Mouse (Mus musculus) ES-E14 (cell line): Measurements from ENCODE around the gene Mrap2. TPM values are rescaled to one million over a fixed set of nuclear protein-coding genes. Genes with fewer than 3 reads are reported as not detected.

Experiments used
- DNase-seq: peaks from one replicate; pipeline ENCODE4 v3.0.0-alpha.2; 2013; ENCODE audit warnings: low read depth, low spot score
- H3K27ac ChIP-seq: 2 replicates; pipeline ENCODE4 v1.5.1; 2012; ENCODE audit warnings: low read depth, mild to moderate bottlenecking, low read length, moderate library complexity, mixed read lengths; ENCODE audit not compliant: poor library complexity, insufficient read depth, severe bottlenecking
- H3K36me3 ChIP-seq: 2 replicates; pipeline ENCODE4 v1.6.1; 2012; ENCODE audit warnings: mild to moderate bottlenecking, low read length, moderate library complexity, mixed read lengths; ENCODE audit not compliant: control insufficient read depth, poor library complexity, insufficient read depth, severe bottlenecking
- H3K4me1 ChIP-seq, 2 experiments: fragments of 150-350 bp in 1 of 2; sonication (generic) in 1 of 2; 2 replicates each; pipeline ENCODE4 v1.6.1; 2012; ENCODE audit warnings: low read length in 2 of 2, mild to moderate bottlenecking in 1 of 2, mixed read lengths in 1 of 2; ENCODE audit not compliant: control insufficient read depth in 2 of 2, insufficient read depth in 2 of 2, poor library complexity in 1 of 2
- H3K4me3 ChIP-seq, 2 experiments: fragments of 150-350 bp in 1 of 2; sonication (generic) in 1 of 2; 2 replicates each; pipeline ENCODE4 v1.5.1; 2012; ENCODE audit warnings: low read length in 2 of 2, low read depth in 1 of 2, mild to moderate bottlenecking in 1 of 2, mixed read lengths in 1 of 2; ENCODE audit not compliant: insufficient read depth in 1 of 2, poor library complexity in 1 of 2, severe bottlenecking in 1 of 2
- H3K9ac ChIP-seq: 2 replicates; pipeline ENCODE4 v1.6.1; 2012; ENCODE audit warnings: low read depth, mild to moderate bottlenecking, low read length, mixed read lengths; ENCODE audit not compliant: poor library complexity, insufficient read depth, severe bottlenecking
- H3K9me3 ChIP-seq: fragments of 150-350 bp; sonication (generic); 2 replicates; pipeline ENCODE4 v1.6.1; 2012; ENCODE audit warnings: low read depth, mild to moderate bottlenecking, low read length; ENCODE audit not compliant: control insufficient read depth, insufficient read depth
- CHD2 ChIP-seq: IDR thresholded peaks from 2 replicates; pipeline ENCODE4 v1.6.1; 2014; ENCODE audit warnings: mild to moderate bottlenecking, low read depth, low read length, inconsistent platforms
- HCFC1 ChIP-seq: IDR thresholded peaks from 2 replicates; pipeline ENCODE4 v1.6.1; 2012; ENCODE audit warnings: low read length, inconsistent platforms, borderline replicate concordance; ENCODE audit not compliant: insufficient read depth
- MAFK ChIP-seq: IDR thresholded peaks from 2 replicates; pipeline ENCODE4 v1.6.1; 2014; ENCODE audit warnings: mild to moderate bottlenecking, low read depth, low read length, inconsistent platforms; ENCODE audit not compliant: insufficient read depth
- ZC3H11A ChIP-seq: IDR thresholded peaks from 2 replicates; pipeline ENCODE4 v1.6.1; 2012; ENCODE audit warnings: low read depth, mild to moderate bottlenecking, inconsistent platforms, low read length, borderline replicate concordance
- ZNF384 ChIP-seq: IDR thresholded peaks from 2 replicates; pipeline ENCODE4 v1.6.1; 2012; ENCODE audit warnings: low read depth, low read length, inconsistent platforms
- in situ Hi-C, 2 experiments: fragments of 600-800 bp; cut with MboI; formaldehyde crosslinking; loops; one replicate each; pipeline ENCODE4 v1.15.1; 2025; ENCODE audit warnings: low sequenced_read_pairs in 2 of 2, inconsistent platforms in 1 of 2; ENCODE audit not compliant: unreplicated experiment in 2 of 2
- total RNA-seq: library from RNA; depleted of rRNA; stranded (reverse); fragments of 300-350 nt; gene quantifications from 2 replicates; pipeline ENCODE4 v1.2.3, GENCODE M21; 2012

The Mrap2 gene
- total RNA-seq, 1 experiment, result not detected

DNA sequence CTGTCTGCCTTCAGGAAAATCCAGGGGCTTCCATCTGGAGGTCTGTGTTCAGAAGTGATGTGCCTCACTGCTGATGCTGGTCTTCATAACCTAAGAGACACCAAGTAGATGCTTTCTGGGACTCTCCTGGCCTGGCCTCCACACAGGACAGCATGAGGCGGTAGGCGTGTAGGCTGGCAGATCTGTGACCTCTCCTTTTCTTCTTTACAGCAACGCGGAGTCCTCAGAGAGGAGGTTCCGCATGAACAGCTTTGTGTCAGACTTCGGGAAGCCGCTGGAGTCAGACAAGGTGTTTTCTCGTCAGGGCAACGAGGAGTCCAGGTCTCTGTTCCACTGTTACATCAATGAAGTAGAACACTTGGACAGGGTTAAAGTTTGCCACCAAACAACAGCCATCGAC lies 38.1 kb downstream of the Mrap2 start:
- no peak overlapping the region for H3K4me3 ChIP-seq
- H3K4me1 ChIP-seq, result no peaks in the 10 kb centered on the region
- DNase-seq, result no peak
- TF ChIP-seq MAFK (no peak), HCFC1 (no peak), ZC3H11A (no peak), ZNF384 (no peak), CHD2 (no peak)
- in situ Hi-C loops, result no loop called here
- no peaks in the 10 kb centered on the region for H3K36me3 ChIP-seq
- H3K9ac ChIP-seq, result no peak overlapping the region
- no peaks in the 10 kb centered on the region for H3K9me3 ChIP-seq
- no peak overlapping the region for H3K27ac ChIP-seq

DNA sequence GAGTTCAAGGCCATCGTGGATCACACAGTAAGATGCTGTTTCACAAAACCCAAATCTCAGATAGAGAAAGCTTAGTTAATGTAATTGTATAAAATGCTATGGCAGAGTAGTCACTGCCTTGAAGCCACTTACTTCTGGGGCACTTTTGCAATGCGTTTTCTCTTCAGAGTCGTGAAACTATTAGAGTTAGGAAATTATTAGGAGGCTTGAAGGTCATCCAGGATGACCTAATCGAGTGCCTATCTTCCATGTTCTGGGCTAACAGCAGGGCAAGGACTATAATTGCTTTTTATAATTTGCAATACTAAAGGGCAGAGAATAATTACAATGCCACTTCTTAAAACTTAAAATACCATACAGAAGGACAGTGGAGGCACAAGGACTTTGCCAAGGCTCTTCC lies 43.2 kb downstream of the Mrap2 start:
- Histone ChIP-seq H3K4me3 (no peak overlapping the region), H3K36me3 (peaks cover 3% of the 10 kb centered on the region), H3K4me1 (no peaks in the 10 kb centered on the region), H3K27ac (no peak overlapping the region), H3K9ac (no peak overlapping the region), H3K9me3 (peaks cover 3% of the 10 kb centered on the region; the same call in 1 of the 2 replicates)
- DNase-seq, result no peak
- no peak for TF ChIP-seq HCFC1
- in situ Hi-C loops, result no loop called here

DNA sequence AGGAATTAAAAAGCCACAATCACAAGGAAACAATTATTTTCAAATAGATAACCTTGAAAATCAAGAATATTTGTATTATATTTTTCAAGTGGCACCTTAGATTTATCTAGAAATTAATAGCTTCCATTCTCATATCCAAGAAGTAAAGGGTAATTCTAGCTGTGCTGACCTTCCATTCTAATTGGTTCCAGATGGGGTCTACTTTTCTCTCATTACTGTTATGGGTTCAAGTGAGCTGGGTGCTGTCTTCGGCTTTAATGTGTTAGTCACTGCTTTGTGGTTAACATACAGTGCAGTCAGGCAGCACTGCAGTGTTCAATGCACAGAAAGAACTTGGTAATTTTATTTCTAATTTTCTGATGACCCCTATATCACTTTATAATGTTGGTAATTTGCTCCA lies 49.6 kb downstream of the Mrap2 start:
- no peak for DNase-seq
- Histone ChIP-seq H3K4me1 (no peaks in the 10 kb centered on the region), H3K4me3 (no peak overlapping the region), H3K9ac (no peak overlapping the region), H3K9me3 (peaks cover 8% of the 10 kb centered on the region; the same call in 1 of the 2 replicates), H3K27ac (no peak overlapping the region), H3K36me3 (peaks cover 7% of the 10 kb centered on the region)
- in situ Hi-C loops, result no loop called here
- TF ChIP-seq ZNF384 (no peak), ZC3H11A (no peak), CHD2 (no peak), MAFK (no peak), HCFC1 (no peak)

DNA sequence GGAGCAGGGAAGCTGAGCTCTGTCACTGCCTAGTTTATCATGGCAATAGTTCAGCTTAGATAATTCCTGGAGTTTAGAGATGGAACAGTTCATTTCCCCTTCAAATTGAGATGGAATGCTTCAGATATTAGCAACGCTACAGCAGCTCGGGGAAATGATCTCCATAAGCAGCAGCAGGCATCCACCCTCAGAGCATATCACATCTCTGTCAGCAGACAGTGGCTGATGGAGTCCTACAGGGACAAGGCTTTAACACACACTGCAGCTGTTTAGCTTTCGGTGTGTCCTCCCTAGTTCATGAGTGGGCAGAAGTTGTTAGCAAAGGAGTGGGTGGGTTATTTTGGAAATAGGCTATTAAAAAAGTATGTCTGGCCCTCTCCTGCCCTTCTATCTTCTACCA lies 53.2 kb downstream of the Mrap2 start:
- peaks cover 5% of the 10 kb centered on the region; the same call in 1 of the 2 replicates for H3K9me3 ChIP-seq
- in situ Hi-C loops, result no loop called here
- TF ChIP-seq ZC3H11A, result no peak
- no peak for TF ChIP-seq MAFK
- TF ChIP-seq CHD2, result no peak
- TF ChIP-seq ZNF384, result no peak
- TF ChIP-seq HCFC1, result no peak
- H3K27ac ChIP-seq, result no peak overlapping the region
- no peak overlapping the region for H3K4me3 ChIP-seq
- H3K9ac ChIP-seq, result no peak overlapping the region
- no peaks in the 10 kb centered on the region for H3K4me1 ChIP-seq
- peaks cover 5% of the 10 kb centered on the region for H3K36me3 ChIP-seq
- no peak for DNase-seq

DNA sequence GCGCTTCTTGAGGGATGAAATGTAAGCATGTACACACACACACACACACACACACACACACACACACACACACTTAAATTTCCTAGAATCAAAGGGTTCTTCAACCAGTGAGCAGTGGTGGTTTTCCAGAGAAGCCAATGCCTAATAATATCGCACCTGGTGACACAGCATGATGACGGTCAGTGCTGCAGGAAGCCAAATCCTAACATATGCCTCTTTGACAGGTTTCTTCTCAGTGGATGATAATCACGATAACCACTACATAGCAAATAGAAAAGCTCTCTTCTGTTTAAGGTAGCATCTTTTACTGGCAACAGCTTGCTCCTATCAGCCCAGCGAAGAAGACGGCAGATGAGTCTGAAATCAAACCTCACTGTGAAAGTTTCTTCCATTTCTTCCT lies 53.9 kb downstream of the Mrap2 start:
- H3K9ac ChIP-seq, result no peak overlapping the region
- TF ChIP-seq CHD2, result no peak
- TF ChIP-seq MAFK, result no peak
- TF ChIP-seq ZNF384, result no peak
- TF ChIP-seq ZC3H11A, result no peak
- TF ChIP-seq HCFC1, result no peak
- in situ Hi-C loops, result no loop called here
- H3K4me3 ChIP-seq, result no peak overlapping the region
- H3K4me1 ChIP-seq, result no peaks in the 10 kb centered on the region
- H3K9me3 ChIP-seq, result no peaks in the 10 kb centered on the region
- no peak for DNase-seq
- peaks cover 4% of the 10 kb centered on the region; the same call in 1 of the 2 replicates for H3K36me3 ChIP-seq
- H3K27ac ChIP-seq, result no peak overlapping the region
